Mouse (Mus musculus) forebrain, postnatal 0 days (tissue): ENCODE measurements at regions not wholly inside any gene's neighbourhood (a gene's known extent, or its start where the extent isn't known, plus 50 kb on each side); places are given as distances from the start of the nearest gene placed in this dataset.

Source experiments
- ATAC-seq: fragments of 200-750 bp; cut with Nextera tagmentation; 2 replicates; pipeline ENCODE4 v1.8.0; 2017; ENCODE audit warnings: mild to moderate bottlenecking, moderate library complexity
- DNase-seq: peaks from one replicate; pipeline ENCODE4 v3.0.0-alpha.2; 2015
- H3K27ac ChIP-seq: fragments of 300-500 bp; sonication (generic); 2 replicates; pipeline ENCODE4 v1.5.1; 2014; ENCODE audit warnings: low read depth, mild to moderate bottlenecking, antibody characterized with exemption, low read length, moderate library complexity, mixed read lengths
- H3K27me3 ChIP-seq: fragments of 300-500 bp; sonication (generic); 2 replicates; pipeline ENCODE4 v1.6.1; 2014; ENCODE audit warnings: mild to moderate bottlenecking, low read length, mixed read lengths; ENCODE audit not compliant: insufficient read depth
- H3K36me3 ChIP-seq: fragments of 300-500 bp; sonication (generic); 2 replicates; pipeline ENCODE4 v1.6.1; 2014; ENCODE audit warnings: mild to moderate bottlenecking, moderate library complexity; ENCODE audit not compliant: insufficient read depth
- H3K4me1 ChIP-seq: fragments of 300-500 bp; sonication (generic); 2 replicates; pipeline ENCODE4 v1.6.1; 2014; ENCODE audit warnings: antibody characterized with exemption; ENCODE audit not compliant: insufficient read depth
- H3K4me2 ChIP-seq: fragments of 300-500 bp; sonication (generic); 2 replicates; pipeline ENCODE4 v1.6.1; 2014; ENCODE audit warnings: low read depth, mild to moderate bottlenecking, moderate library complexity
- H3K4me3 ChIP-seq: fragments of 300-500 bp; sonication (generic); 2 replicates; pipeline ENCODE4 v1.5.1; 2014; ENCODE audit warnings: low read depth, low read length, mixed read lengths
- H3K9ac ChIP-seq: fragments of 300-500 bp; sonication (generic); 2 replicates; pipeline ENCODE4 v1.6.1; 2014; ENCODE audit warnings: mild to moderate bottlenecking
- H3K9me3 ChIP-seq: fragments of 300-500 bp; sonication (generic); 2 replicates; pipeline ENCODE4 v1.6.1; 2016; ENCODE audit warnings: low read length
- CTCF ChIP-seq: sonication (generic); IDR thresholded peaks from 2 replicates; pipeline ENCODE4 v1.5.1; 2016; ENCODE audit warnings: antibody characterized with exemption, control low read depth, low read depth
- WGBS: fragments of 180-500 bp; shearing (Covaris S2); extraction: QIAGEN DNeasy Blood & Tissue Kit; methylation state at CpG from one replicate; pipeline ENCODE4 v1.1.7; 2014; 5-methylcytosine and 5-hydroxymethylcytosine counted together

- H3K4me3 ChIP-seq: no peak overlapping the region
- no peaks in the 10 kb centered on the region for H3K4me1 ChIP-seq
- no peak for TF ChIP-seq CTCF
- H3K27ac ChIP-seq: no peak overlapping the region
- H3K27me3 ChIP-seq: no peaks in the 10 kb centered on the region
- WGBS: 67% methylated on average over 7 of the region's 7 CpGs
- H3K9me3 ChIP-seq: no peaks in the 10 kb centered on the region
- no peak for ATAC-seq
- H3K9ac ChIP-seq: no peak overlapping the region
- no peak for DNase-seq
- no peak overlapping the region for H3K4me2 ChIP-seq
- no peaks in the 10 kb centered on the region for H3K36me3 ChIP-seq
Measured at GRCm38 (mm10) chr1:73787224-73787623, 337.0 kb downstream of the Tns1 start.

DNA sequence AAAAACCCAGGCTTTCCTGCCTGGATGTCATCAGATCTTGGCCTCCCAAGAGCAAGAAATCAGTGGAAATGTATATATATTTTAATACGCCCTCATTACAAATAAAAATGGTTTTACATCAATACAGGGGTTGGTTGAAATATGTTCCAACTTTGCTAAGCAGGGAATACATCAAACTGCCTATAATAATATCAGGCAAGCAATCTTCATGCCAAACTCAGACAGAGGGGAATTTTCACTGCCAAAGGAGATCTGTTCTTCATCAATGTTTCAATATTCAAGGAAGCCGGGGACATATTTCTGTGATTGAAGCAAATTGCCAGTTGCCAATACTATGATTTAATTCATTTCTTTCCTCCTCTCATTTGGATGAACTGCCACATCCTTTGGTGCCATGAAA, 340.9 kb downstream of the Tns1 start:
- Histone ChIP-seq H3K36me3 (no peaks in the 10 kb centered on the region), H3K4me1 (no peaks in the 10 kb centered on the region)
- WGBS: 90% methylated on average over 2 of the region's 2 CpGs

DNA sequence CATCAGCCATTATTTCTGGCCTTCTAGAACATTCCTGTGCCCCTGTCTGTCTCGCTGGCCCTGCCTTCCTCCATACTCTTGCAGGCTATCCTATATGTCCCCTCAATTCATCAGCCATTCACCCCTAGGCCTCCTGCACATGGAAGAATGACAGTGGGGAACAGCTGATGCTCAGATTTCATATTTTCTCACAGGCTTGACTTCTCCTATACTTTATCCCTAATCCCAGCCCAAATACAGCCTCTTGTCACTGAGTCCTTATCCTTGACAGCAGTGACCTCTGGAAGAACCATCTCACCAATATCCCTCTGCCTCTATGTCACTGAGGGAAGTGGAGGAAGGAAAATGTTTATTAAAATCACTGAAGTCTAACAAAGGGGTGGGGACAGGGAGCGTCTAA, 341.4 kb downstream of the Tns1 start:
- no peak for TF ChIP-seq CTCF
- no peaks in the 10 kb centered on the region for H3K9me3 ChIP-seq
- no peak overlapping the region for H3K27ac ChIP-seq
- DNase-seq: no peak
- H3K9ac ChIP-seq: no peak overlapping the region
- no peaks in the 10 kb centered on the region for H3K4me1 ChIP-seq
- H3K4me2 ChIP-seq: no peak overlapping the region
- H3K27me3 ChIP-seq: no peaks in the 10 kb centered on the region
- WGBS: 94% methylated on average over 2 of the region's 2 CpGs
- H3K36me3 ChIP-seq: no peaks in the 10 kb centered on the region
- H3K4me3 ChIP-seq: no peak overlapping the region
- ATAC-seq: no peak

More for the DNA sequence above, 340.9 kb downstream of the Tns1 start:
- no peaks in the 10 kb centered on the region for H3K27me3 ChIP-seq
- H3K27ac ChIP-seq: no peak overlapping the region
- no peaks in the 10 kb centered on the region for H3K9me3 ChIP-seq
- H3K4me3 ChIP-seq: no peak overlapping the region
- ATAC-seq: no peak
- TF ChIP-seq CTCF: no peak
- no peak for DNase-seq
- no peak overlapping the region for H3K9ac ChIP-seq
- H3K4me2 ChIP-seq: no peak overlapping the region

GRCm38 (mm10) chr1:73771773-73772172, 352.5 kb downstream of the Tns1 start:
- WGBS: 88% methylated on average over 5 of the region's 5 CpGs
- H3K4me2 ChIP-seq: no peak overlapping the region
- no peaks in the 10 kb centered on the region for H3K27me3 ChIP-seq
- no peak overlapping the region for H3K27ac ChIP-seq
- no peak overlapping the region for H3K9ac ChIP-seq
- DNase-seq: no peak
- ATAC-seq: no peak
- H3K4me1 ChIP-seq: no peaks in the 10 kb centered on the region
- no peaks in the 10 kb centered on the region for H3K9me3 ChIP-seq
- H3K36me3 ChIP-seq: no peaks in the 10 kb centered on the region
- no peak overlapping the region for H3K4me3 ChIP-seq
- TF ChIP-seq CTCF: no peak

DNA sequence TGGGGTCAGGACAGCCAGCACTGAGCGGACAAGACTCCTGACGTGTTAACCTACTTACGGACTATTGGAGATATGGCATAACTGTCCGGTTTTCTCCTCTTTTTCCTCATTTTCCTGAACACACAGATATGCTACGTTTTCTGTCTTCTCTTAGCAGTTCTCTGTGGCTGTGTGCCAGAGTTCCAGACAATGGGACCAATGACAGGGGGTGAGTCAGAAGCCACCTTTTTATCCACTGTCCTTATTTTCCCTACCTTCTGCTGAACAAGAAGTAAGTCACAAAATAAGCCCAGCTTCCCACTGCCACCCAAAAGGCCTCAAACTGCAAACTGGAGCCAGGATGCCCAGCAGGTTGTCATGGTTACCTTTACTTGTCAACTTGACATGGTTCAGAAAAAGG, 353.6 kb downstream of the Tns1 start:
- H3K4me2 ChIP-seq: no peak overlapping the region
- no peaks in the 10 kb centered on the region for H3K4me1 ChIP-seq
- no peaks in the 10 kb centered on the region for H3K36me3 ChIP-seq
- no peak overlapping the region for H3K27ac ChIP-seq
- H3K9ac ChIP-seq: no peak overlapping the region
- no peak overlapping the region for H3K4me3 ChIP-seq
- no peak for ATAC-seq
- TF ChIP-seq CTCF: no peak
- no peaks in the 10 kb centered on the region for H3K9me3 ChIP-seq
- H3K27me3 ChIP-seq: no peaks in the 10 kb centered on the region
- peak; percentile 16 for DNase-seq
- 67% methylated on average over 5 of the region's 5 CpGs for WGBS

- 61% methylated on average over 5 of the region's 5 CpGs for WGBS
- no peaks in the 10 kb centered on the region for H3K9me3 ChIP-seq
- H3K4me1 ChIP-seq: no peaks in the 10 kb centered on the region
- H3K4me2 ChIP-seq: no peak overlapping the region
- no peak for TF ChIP-seq CTCF
- no peaks in the 10 kb centered on the region for H3K36me3 ChIP-seq
- H3K27ac ChIP-seq: no peak overlapping the region
- DNase-seq (no peak), ATAC-seq (no peak)
- H3K9ac ChIP-seq: no peak overlapping the region
- no peaks in the 10 kb centered on the region for H3K27me3 ChIP-seq
- no peak overlapping the region for H3K4me3 ChIP-seq
Measured at GRCm38 (mm10) chr1:73764611-73765333, 359.5 kb downstream of the Tns1 start.

DNA sequence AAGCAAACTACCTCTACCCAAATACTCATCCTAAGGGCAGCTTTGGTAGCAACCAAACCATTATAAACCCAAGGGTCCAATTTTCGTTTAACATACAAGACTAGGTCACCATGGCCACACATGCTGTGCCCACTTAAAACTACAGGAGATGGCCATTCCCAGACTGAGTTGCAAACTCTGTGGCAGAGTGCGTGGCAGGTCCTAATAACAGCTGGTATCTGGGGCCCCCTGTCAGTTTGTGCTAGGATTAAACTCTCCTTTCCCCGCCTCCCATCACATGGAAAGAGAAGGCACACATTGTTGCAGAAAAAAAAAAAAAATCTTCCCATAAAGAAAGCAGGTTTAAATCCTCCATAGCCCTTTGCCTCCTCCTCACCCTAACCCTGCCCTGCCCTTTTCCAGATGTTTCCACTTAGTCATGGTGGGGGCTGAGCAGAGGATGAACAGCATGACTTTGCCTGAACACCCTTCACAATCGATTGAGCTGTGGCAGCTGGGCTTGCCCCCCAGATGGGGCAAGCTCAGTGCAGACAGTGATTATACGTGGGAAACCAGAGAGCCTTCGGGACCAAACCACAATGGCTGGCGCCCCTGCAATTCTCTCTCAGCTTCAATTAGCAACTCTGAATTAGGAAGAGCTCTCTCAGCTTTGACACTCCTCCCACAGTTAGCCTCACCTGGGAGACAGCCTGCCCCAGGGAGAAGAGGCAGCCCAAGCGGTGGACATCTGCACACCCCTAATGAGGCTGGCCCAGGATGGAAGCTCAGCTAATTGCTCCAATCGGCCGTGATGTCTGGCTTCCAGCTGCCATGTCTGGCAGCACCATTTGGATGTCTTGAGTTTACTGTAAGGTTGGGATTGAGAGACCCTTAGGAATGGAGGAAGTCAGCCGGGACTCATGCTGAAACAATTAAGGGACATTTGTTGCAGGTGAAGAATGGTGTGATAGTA, 365.9 kb downstream of the Tns1 start:
- H3K4me1 ChIP-seq: no peaks in the 10 kb centered on the region
- ATAC-seq: peak; percentile 40; the same call in 1 of the 2 replicates

More for the DNA sequence above, 365.9 kb downstream of the Tns1 start:
- H3K4me3 ChIP-seq: no peak overlapping the region
- DNase-seq: no peak
- H3K9ac ChIP-seq: no peak overlapping the region
- WGBS: 33% methylated on average over 11 of the region's 11 CpGs
- no peak for TF ChIP-seq CTCF
- H3K4me2 ChIP-seq: no peak overlapping the region
- H3K27ac ChIP-seq: no peak overlapping the region
- H3K27me3 ChIP-seq: no peaks in the 10 kb centered on the region
- no peaks in the 10 kb centered on the region for H3K36me3 ChIP-seq
- no peaks in the 10 kb centered on the region for H3K9me3 ChIP-seq
